In genomic region chr17:66912120-66912519, GRCm38 (mm10) we compare ENCODE assay signal across 14 mouse cellular contexts.
"Had no signal": no experiment of that assay in that cellular context is flagged by ENCODE, and none has a peak within 500 bp of the region (broad histone marks: within the 10 kb centered on the region; RNA-seq: fewer than 3 reads in every experiment).

No protein-coding gene starts in this region.

- H3K4me3 ChIP-seq: layer of hippocampus, adult 2 months; limb, embryonic 15.5 days; liver, embryonic 12.5 days; midbrain, embryonic 12.5 days; neural tube, embryonic 13.5 days; stomach, embryonic 15.5 days had no signal

- H3K36me3 ChIP-seq: limb, embryonic 15.5 days; liver, embryonic 12.5 days; midbrain, embryonic 12.5 days; neural tube, embryonic 13.5 days; stomach, embryonic 15.5 days had no signal

- H3K4me1 ChIP-seq: liver, embryonic 12.5 days; midbrain, embryonic 12.5 days; stomach, embryonic 15.5 days had no signal

- H3K9me3 ChIP-seq: limb, embryonic 15.5 days; liver, embryonic 12.5 days; midbrain, embryonic 12.5 days; neural tube, embryonic 13.5 days; stomach, embryonic 15.5 days had no signal

- H3K27me3 ChIP-seq: limb, embryonic 15.5 days; liver, embryonic 12.5 days; midbrain, embryonic 12.5 days; neural tube, embryonic 13.5 days; stomach, embryonic 15.5 days had no signal

- ATAC-seq: liver, embryonic 12.5 days; midbrain, embryonic 16.5 days had no signal

- H3K4me2 ChIP-seq: limb, embryonic 15.5 days; liver, embryonic 12.5 days; lung, embryonic 14.5 days; midbrain, embryonic 12.5 days; neural tube, embryonic 13.5 days; stomach, embryonic 15.5 days had no signal

- H3K9ac ChIP-seq: limb, embryonic 15.5 days; liver, embryonic 12.5 days; lung, embryonic 14.5 days; midbrain, embryonic 12.5 days; neural tube, embryonic 13.5 days; stomach, embryonic 15.5 days had no signal

- H3K27ac ChIP-seq: layer of hippocampus, adult 2 months; limb, embryonic 15.5 days; liver, embryonic 12.5 days; midbrain, embryonic 12.5 days; neural tube, embryonic 13.5 days; stomach, embryonic 15.5 days had no signal

- DNase-seq: kidney, postnatal 10 days; kidney, postnatal 4 days; lung, postnatal 10 days; lung, postnatal 4 days; thymus, adult 2 months; thymus, postnatal 25 days had no signal
